Mouse (Mus musculus) limb, embryonic 12.5 days (tissue): Measurements from ENCODE around the gene Gria1. TPM values are rescaled to one million over a fixed set of nuclear protein-coding genes. Genes with fewer than 3 reads are reported as not detected.

Experiments
- ATAC-seq: fragments of 200-750 bp; cut with Nextera tagmentation; 2 replicates; pipeline ENCODE4 v1.8.0; 2017; ENCODE audit warnings: low read depth, moderate TSS enrichment; ENCODE audit not compliant: insufficient number of reproducible peaks, insufficient read depth, low FRiP score, low TSS enrichment
- H3K27ac ChIP-seq: fragments of 300-500 bp; sonication (generic); 2 replicates; pipeline ENCODE4 v1.5.1; 2016; ENCODE audit warnings: mild to moderate bottlenecking, moderate library complexity
- H3K27me3 ChIP-seq: fragments of 300-500 bp; sonication (generic); 2 replicates; pipeline ENCODE4 v1.6.1; 2016; ENCODE audit warnings: mild to moderate bottlenecking, moderate library complexity
- H3K36me3 ChIP-seq: fragments of 300-500 bp; sonication (generic); 2 replicates; pipeline ENCODE4 v1.6.1; 2016; ENCODE audit warnings: mild to moderate bottlenecking, moderate library complexity
- H3K4me1 ChIP-seq: fragments of 300-500 bp; sonication (generic); replicated peaks from 2 replicates; pipeline ENCODE4 v1.6.1; 2016
- H3K4me2 ChIP-seq: fragments of 300-500 bp; sonication (generic); 2 replicates; pipeline ENCODE4 v1.6.1; 2016; ENCODE audit warnings: mild to moderate bottlenecking, moderate library complexity
- H3K4me3 ChIP-seq: fragments of 300-500 bp; sonication (generic); replicated peaks from 2 replicates; pipeline ENCODE4 v1.5.1; 2016; ENCODE audit warnings: mild to moderate bottlenecking
- H3K9ac ChIP-seq: fragments of 300-500 bp; sonication (generic); replicated peaks from 2 replicates; pipeline ENCODE4 v1.6.1; 2016; ENCODE audit warnings: mild to moderate bottlenecking, moderate library complexity
- H3K9me3 ChIP-seq: fragments of 300-500 bp; sonication (generic); 2 replicates; pipeline ENCODE4 v1.6.1; 2016; ENCODE audit warnings: mild to moderate bottlenecking, moderate library complexity
- WGBS: fragments of 180-500 bp; shearing (Covaris S2); methylation state at CpG from one replicate; pipeline ENCODE4 v1.1.7; 2016; 5-methylcytosine and 5-hydroxymethylcytosine counted together
- polyA plus RNA-seq: library from polyadenylated mRNA; unstranded; fragments of >200 nt; fragmentation: Nextera tagmentation; extraction: Ambion mirVana; gene quantifications from 2 replicates; pipeline ENCODE4 v1.2.1, GENCODE M21; 2016

Gria1 gene
- polyA plus RNA-seq, 1 experiment from 2014 or later = 1.2 TPM

DNA sequence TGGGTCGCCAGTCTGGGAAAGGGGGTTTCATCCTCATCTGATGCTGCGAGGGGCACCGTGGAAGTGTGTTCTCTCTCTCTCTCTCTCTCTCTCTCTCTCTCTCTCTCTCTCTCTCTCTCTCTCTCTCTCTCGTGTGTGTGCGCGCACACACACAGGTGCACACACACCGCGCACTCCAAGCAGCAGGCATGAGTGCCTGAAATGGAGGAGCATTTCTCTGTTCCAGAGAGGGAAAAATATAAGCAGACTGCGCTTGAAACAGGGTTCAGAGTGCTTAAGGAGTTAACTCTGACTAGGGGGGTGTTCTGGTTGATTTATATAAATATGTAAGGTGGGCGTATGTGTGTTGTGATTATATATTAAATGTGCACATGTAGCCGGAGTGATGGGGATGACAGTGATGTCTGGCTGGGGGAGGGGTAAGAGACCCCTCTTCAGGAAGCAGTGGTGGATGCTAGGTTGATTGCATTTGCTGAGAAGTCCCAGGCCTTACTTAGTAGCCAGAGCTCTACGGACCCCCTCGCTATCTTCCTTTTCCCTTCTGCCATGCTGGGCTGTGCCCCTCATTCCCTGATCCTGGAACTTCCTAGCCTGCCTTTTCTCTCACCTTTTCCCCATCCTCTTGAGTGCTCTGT, 1.2 kb downstream of the Gria1 start:
- Histone ChIP-seq H3K27me3 (peaks cover 37% of the 10 kb centered on the region), H3K9ac (no peak overlapping the region), H3K4me2 (peak overlapping the region; percentile 48), H3K4me3 (0 out of 2 replicates have a peak overlapping the region, but pooled peaks have one; percentile 16), H3K36me3 (no peaks in the 10 kb centered on the region), H3K9me3 (no peaks in the 10 kb centered on the region), H3K4me1 (peaks cover 9% of the 10 kb centered on the region; the same call in 1 of the 2 replicates), H3K27ac (no peak overlapping the region)
- WGBS = 35% methylated on average over 10 of the region's 13 CpGs
- no peak for ATAC-seq

DNA sequence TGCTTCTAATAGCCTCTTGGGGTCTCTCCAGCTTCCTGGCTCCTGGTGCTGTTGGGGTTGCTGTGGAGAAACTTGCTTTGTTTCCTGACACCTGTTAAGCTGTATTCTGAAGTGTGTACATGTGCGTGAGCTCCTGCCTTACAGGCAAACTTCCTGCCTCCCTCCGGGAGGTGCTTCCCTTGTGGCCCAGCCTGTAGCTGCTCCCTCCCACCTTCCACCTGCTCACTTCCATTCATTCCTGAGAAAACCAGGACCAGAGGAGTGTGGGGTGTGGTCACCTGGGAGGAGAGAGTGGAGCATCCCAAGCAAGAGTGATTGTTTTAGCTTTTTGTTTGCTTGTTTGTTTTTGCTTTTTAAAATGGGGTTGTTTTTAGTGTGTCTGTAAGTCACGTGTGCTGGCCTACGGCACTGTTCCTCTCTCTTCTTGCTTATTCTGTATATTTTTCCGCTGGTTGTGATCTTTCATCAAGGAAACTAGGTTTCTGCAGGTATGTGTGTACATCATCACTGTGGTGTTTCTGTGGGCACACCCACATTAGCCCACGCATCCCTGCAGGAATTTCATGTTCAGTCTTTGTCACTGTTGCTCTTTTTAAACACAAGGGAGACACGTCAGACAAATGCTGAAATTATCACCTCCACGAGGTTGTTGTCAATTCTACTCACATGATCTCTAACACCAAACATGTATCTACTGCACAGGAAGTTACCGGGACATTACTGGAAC, 2.4 kb downstream of the Gria1 start:
- Histone ChIP-seq H3K4me2 (no peak overlapping the region), H3K9ac (no peak overlapping the region), H3K4me3 (no peak overlapping the region), H3K4me1 (peaks cover 9% of the 10 kb centered on the region; the same call in 1 of the 2 replicates), H3K27me3 (peaks cover 37% of the 10 kb centered on the region), H3K36me3 (no peaks in the 10 kb centered on the region), H3K9me3 (no peaks in the 10 kb centered on the region), H3K27ac (no peak overlapping the region)
- 61% methylated on average over 9 of the region's 9 CpGs for WGBS
- ATAC-seq = no peak

DNA sequence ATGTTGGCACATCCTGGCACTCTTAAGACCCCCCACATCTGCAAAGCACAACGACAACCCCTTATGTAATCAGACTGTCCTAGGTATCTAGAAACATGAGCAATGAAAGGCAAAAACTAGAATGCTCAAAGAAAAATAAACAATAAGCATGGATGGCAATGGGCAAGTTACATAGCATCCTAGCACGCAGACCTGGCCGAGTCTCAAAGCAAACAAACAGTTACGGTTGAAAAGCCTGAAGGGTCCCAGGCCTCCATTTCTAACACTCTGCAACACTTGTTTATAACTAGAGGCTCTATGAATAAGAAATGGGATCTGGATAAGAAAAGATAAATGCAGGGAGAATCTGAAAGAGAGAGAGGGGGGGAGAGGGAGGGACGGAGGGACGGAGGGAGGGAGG, 3.2 kb downstream of the Gria1 start:
- Histone ChIP-seq H3K36me3 (no peaks in the 10 kb centered on the region), H3K4me3 (no peak overlapping the region), H3K9me3 (no peaks in the 10 kb centered on the region), H3K9ac (no peak overlapping the region), H3K27me3 (peaks cover 37% of the 10 kb centered on the region), H3K4me1 (peaks cover 9% of the 10 kb centered on the region; the same call in 1 of the 2 replicates), H3K4me2 (no peak overlapping the region), H3K27ac (no peak overlapping the region)
- 67% methylated on average over 6 of the region's 6 CpGs for WGBS
- ATAC-seq = no peak

DNA sequence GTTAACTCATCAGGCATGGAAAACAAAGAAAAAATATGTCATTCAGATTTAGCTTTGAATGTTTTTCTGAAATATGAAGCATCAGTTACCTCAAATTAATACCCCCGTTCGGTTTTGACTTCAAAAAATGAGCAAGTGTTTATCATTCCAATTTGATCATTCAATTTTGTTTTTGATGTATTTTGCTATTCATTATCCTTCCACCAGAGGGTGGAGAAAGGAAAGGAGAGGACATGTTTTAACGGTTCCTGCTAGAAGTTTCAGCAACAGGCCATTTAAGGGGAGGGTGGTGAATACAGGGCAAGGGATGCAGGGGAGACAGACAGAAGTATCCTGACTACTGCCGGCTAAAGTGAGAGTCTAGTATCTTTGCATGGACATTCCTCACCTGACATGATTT, 7.3 kb downstream of the Gria1 start:
- 70% methylated on average over 4 of the region's 4 CpGs for WGBS

GRCm38 (mm10) chr11:57022400-57022799, 11.2 kb downstream of the Gria1 start:
- no peaks in the 10 kb centered on the region for H3K4me1 ChIP-seq
- no peak overlapping the region for H3K9ac ChIP-seq
- H3K4me3 ChIP-seq = no peak overlapping the region
- no peak overlapping the region for H3K4me2 ChIP-seq
- no peaks in the 10 kb centered on the region; the same call in 1 of the 2 replicates for H3K27me3 ChIP-seq
- no peaks in the 10 kb centered on the region for H3K36me3 ChIP-seq
- no peak for ATAC-seq
- no peak overlapping the region for H3K27ac ChIP-seq
- no peaks in the 10 kb centered on the region for H3K9me3 ChIP-seq
- 69% methylated on average over 4 of the region's 4 CpGs for WGBS

More for the DNA sequence above, 7.3 kb downstream of the Gria1 start:
- no peak overlapping the region for H3K27ac ChIP-seq
- no peak for ATAC-seq
- H3K9ac ChIP-seq = no peak overlapping the region
- no peaks in the 10 kb centered on the region for H3K9me3 ChIP-seq
- no peak overlapping the region for H3K4me3 ChIP-seq
- no peaks in the 10 kb centered on the region; the same call in none of the 2 replicates for H3K27me3 ChIP-seq
- H3K4me2 ChIP-seq = no peak overlapping the region
- no peaks in the 10 kb centered on the region for H3K36me3 ChIP-seq
- H3K4me1 ChIP-seq = peaks cover 2% of the 10 kb centered on the region; the same call in 1 of the 2 replicates

GRCm38 (mm10) chr11:57030448-57030847, 19.3 kb downstream of the Gria1 start:
- Histone ChIP-seq H3K4me2 (no peak overlapping the region), H3K4me3 (no peak overlapping the region), H3K9me3 (no peaks in the 10 kb centered on the region), H3K27me3 (no peaks in the 10 kb centered on the region), H3K9ac (no peak overlapping the region), H3K27ac (no peak overlapping the region), H3K4me1 (no peaks in the 10 kb centered on the region), H3K36me3 (no peaks in the 10 kb centered on the region)
- ATAC-seq = no peak
- 60% methylated on average over 5 of the region's 5 CpGs for WGBS

- Histone ChIP-seq H3K27me3 (no peaks in the 10 kb centered on the region), H3K4me3 (no peak overlapping the region), H3K4me1 (no peaks in the 10 kb centered on the region), H3K4me2 (no peak overlapping the region), H3K9me3 (no peaks in the 10 kb centered on the region), H3K9ac (no peak overlapping the region), H3K27ac (no peak overlapping the region), H3K36me3 (no peaks in the 10 kb centered on the region)
- no peak for ATAC-seq
- 70% methylated on average over 7 of the region's 7 CpGs for WGBS
Observed at GRCm38 (mm10) chr11:57038807-57039206, 27.6 kb downstream of the Gria1 start.

DNA sequence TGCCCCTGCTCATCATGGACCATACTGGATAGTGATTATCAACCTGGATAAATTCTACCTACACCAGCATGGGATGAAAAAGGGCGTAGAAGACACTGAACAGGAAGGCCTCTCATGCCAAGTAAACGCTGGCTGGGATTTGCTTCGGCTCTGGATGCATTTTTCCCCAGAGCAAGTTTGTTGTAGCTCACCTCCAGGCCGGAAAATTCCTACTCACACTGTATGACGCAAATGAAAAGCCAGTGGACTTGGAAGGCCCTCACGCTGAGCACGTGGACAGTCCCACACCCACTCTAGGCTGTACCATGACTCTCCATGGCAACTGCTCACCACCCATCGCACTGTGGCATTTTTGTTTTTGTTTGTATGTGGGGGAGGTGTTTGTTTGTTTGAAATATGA, 28.1 kb downstream of the Gria1 start:
- 89% methylated on average over 8 of the region's 8 CpGs for WGBS

GRCm38 (mm10) chr11:57042057-57042456, 30.9 kb downstream of the Gria1 start:
- H3K9ac ChIP-seq = no peak overlapping the region
- H3K36me3 ChIP-seq = no peaks in the 10 kb centered on the region

More for the DNA sequence above, 28.1 kb downstream of the Gria1 start:
- Histone ChIP-seq H3K27me3 (no peaks in the 10 kb centered on the region), H3K4me1 (no peaks in the 10 kb centered on the region), H3K27ac (no peak overlapping the region), H3K9me3 (no peaks in the 10 kb centered on the region), H3K36me3 (no peaks in the 10 kb centered on the region), H3K9ac (no peak overlapping the region), H3K4me2 (no peak overlapping the region), H3K4me3 (no peak overlapping the region)
- ATAC-seq = no peak

DNA sequence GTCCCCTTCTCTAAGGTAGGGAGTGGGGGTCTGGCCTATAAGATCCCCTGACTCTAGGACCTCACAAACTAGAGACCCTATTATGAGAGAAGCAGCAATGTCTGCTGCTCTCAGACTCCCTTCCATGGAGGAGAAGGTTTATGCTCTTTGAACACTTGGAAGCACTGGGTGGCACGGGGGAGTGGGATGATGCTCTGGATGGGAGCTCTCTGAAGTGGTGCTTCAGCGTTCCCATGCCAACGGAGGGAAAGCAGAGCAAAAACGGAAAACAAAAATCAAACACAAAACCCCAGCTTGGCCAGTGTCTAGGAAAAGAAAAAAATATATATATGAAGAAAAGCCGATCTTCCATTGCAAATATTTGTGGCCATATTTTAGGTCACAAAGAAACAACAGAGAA, 33.0 kb downstream of the Gria1 start:
- Histone ChIP-seq H3K27me3 (no peaks in the 10 kb centered on the region), H3K36me3 (no peaks in the 10 kb centered on the region), H3K9me3 (no peaks in the 10 kb centered on the region), H3K27ac (no peak overlapping the region), H3K4me3 (no peak overlapping the region), H3K4me1 (no peaks in the 10 kb centered on the region), H3K9ac (no peak overlapping the region), H3K4me2 (no peak overlapping the region)
- WGBS = 78% methylated on average over 5 of the region's 5 CpGs
- no peak for ATAC-seq

More at GRCm38 (mm10) chr11:57042057-57042456, 30.9 kb downstream of the Gria1 start:
- H3K27ac ChIP-seq = no peak overlapping the region
- H3K4me1 ChIP-seq = no peaks in the 10 kb centered on the region
- 82% methylated on average over 3 of the region's 3 CpGs for WGBS
- ATAC-seq = no peak
- H3K4me3 ChIP-seq = no peak overlapping the region
- no peak overlapping the region for H3K4me2 ChIP-seq
- no peaks in the 10 kb centered on the region for H3K27me3 ChIP-seq
- H3K9me3 ChIP-seq = no peaks in the 10 kb centered on the region

- WGBS = 75% methylated on average over 6 of the region's 6 CpGs
- Histone ChIP-seq H3K4me1 (no peaks in the 10 kb centered on the region), H3K9me3 (no peaks in the 10 kb centered on the region), H3K4me3 (no peak overlapping the region), H3K27ac (no peak overlapping the region), H3K36me3 (no peaks in the 10 kb centered on the region), H3K27me3 (no peaks in the 10 kb centered on the region), H3K9ac (no peak overlapping the region), H3K4me2 (no peak overlapping the region)
- ATAC-seq = no peak
Observed at GRCm38 (mm10) chr11:57051666-57052562, 40.7 kb downstream of the Gria1 start.
